Mouse (Mus musculus): Measurements from ENCODE around the gene Trim65.
"Not testable (repeated sequence)": the region's sequence is repeated elsewhere in the genome, so short reads cannot be mapped to it uniquely, and the experiment has no call there.

Trim65 gene

GRCm38 (mm10) chr11:116138468-116139138, 7.7 kb upstream of the Trim65 start, which contains the start of gene Mrpl38:
Gene Mrpl38, minus strand, starts transcription at chr11:116138868.
- peak; percentile 97 for DNase-seq (ENCODE audit: low read depth, low spot score)

GRCm38 (mm10) chr11:116138096-116138467, 7.2 kb upstream of the Trim65 start:
- no peak for DNase-seq (ENCODE audit: low read depth, low spot score)

- DNase-seq (ENCODE audit: low read depth, low spot score) = no peak
These were observed 3.2 kb upstream of the Trim65 start for GRCm38 (mm10) chr11:116134171-116134570.

- DNase-seq (ENCODE audit: low read depth, low spot score) = no peak
These were observed 2.6 kb upstream of the Trim65 start for GRCm38 (mm10) chr11:116133497-116133896.

- peak; percentile 56 for DNase-seq (ENCODE audit: low read depth, low spot score)
These were observed 1.7 kb upstream of the Trim65 start for GRCm38 (mm10) chr11:116132366-116133333.

- no peak for DNase-seq (ENCODE audit: low read depth, low spot score)
These were observed 632 bp upstream of the Trim65 start for GRCm38 (mm10) chr11:116131349-116132170.

GRCm38 (mm10) chr11:116129993-116130487, 888 bp downstream of the Trim65 start:
- no peak for DNase-seq (ENCODE audit: low read depth, low spot score)

GRCm38 (mm10) chr11:116129091-116129790, 1.7 kb downstream of the Trim65 start:
- no peak for DNase-seq (ENCODE audit: low read depth, low spot score)

- no peak for DNase-seq (ENCODE audit: low read depth, low spot score)
These were observed 2.9 kb downstream of the Trim65 start for GRCm38 (mm10) chr11:116127986-116128385.

- DNase-seq (ENCODE audit: low read depth, low spot score) = no peak
These were observed 3.6 kb downstream of the Trim65 start, which contains the start of gene Trim47 for GRCm38 (mm10) chr11:116127156-116127980. Gene Trim47, minus strand, starts transcription at chr11:116127210.

- DNase-seq (ENCODE audit: low read depth, low spot score) = no peak
These were observed 4.7 kb downstream of the Trim65 start for GRCm38 (mm10) chr11:116126261-116126660.

GRCm38 (mm10) chr11:116121731-116122245, 9.1 kb downstream of the Trim65 start:
- DNase-seq (ENCODE audit: low read depth, low spot score) = not testable (repeated sequence)

GRCm38 (mm10) chr11:116117819-116118218, 13.1 kb downstream of the Trim65 start:
- DNase-seq (ENCODE audit: low read depth, low spot score) = peak; percentile 35

GRCm38 (mm10) chr11:116117241-116117640, 13.7 kb downstream of the Trim65 start:
- no peak for DNase-seq (ENCODE audit: low read depth, low spot score)

- no peak for DNase-seq (ENCODE audit: low read depth, low spot score)
These were observed 19.2 kb downstream of the Trim65 start for GRCm38 (mm10) chr11:116111611-116112203.

- no peak for DNase-seq (ENCODE audit: low read depth, low spot score)
These were observed 19.9 kb downstream of the Trim65 start for GRCm38 (mm10) chr11:116111067-116111466.

GRCm38 (mm10) chr11:116110540-116110939, 20.4 kb downstream of the Trim65 start:
- DNase-seq (ENCODE audit: low read depth, low spot score) = no peak

- no peak for DNase-seq (ENCODE audit: low read depth, low spot score)
These were observed 20.8 kb downstream of the Trim65 start for GRCm38 (mm10) chr11:116110131-116110530.

- DNase-seq (ENCODE audit: low read depth, low spot score) = no peak
These were observed 21.4 kb downstream of the Trim65 start for GRCm38 (mm10) chr11:116109441-116110081.
